Mouse (Mus musculus): ENCODE measurements around the gene Cd177. TPM values are rescaled to one million over a fixed set of nuclear protein-coding genes. Genes with fewer than 3 reads are reported as not detected.
A peak's percentile ranks its signal among the peaks of the same experiment; 100 is the strongest.
"Not testable (repeated sequence)": the region's sequence is repeated elsewhere in the genome, so short reads cannot be mapped to it uniquely, and the experiment has no call there.

Cd177 gene
- total RNA-seq (2021) = not detected
- long read RNA-seq, experiment 1 = 0 reads
- long read RNA-seq, experiment 2, partial matches to known transcripts = 0 of 1 reads
- long read RNA-seq, experiment 2, other reads (novel, unspliced or antisense) = 0 of 1 reads

- intact Hi-C loops (cut with DNase I; ENCODE audit: low total_unique reads) = no loop called here
- no peak for DNase-seq
Measured at GRCm38 (mm10) chr7:24760211-24760610, at the start of gene Cd177. TSS of gene Cd177 (minus strand) at chr7:24760311.

- no peak for DNase-seq
- intact Hi-C loops (cut with DNase I; ENCODE audit: low total_unique reads) = no loop called here
Measured at GRCm38 (mm10) chr7:24809041-24809440, 48.9 kb upstream of the Cd177 start.

GRCm38 (mm10) chr7:24804826-24805225 lies 44.7 kb upstream of the Cd177 start:
- intact Hi-C loops (cut with DNase I; ENCODE audit: low total_unique reads) = no loop called here
- no peak for DNase-seq

GRCm38 (mm10) chr7:24802149-24802767 lies 42.1 kb upstream of the Cd177 start:
- intact Hi-C loops (cut with DNase I; ENCODE audit: low total_unique reads) = no loop called here
- DNase-seq = no peak

- intact Hi-C loops (cut with DNase I; ENCODE audit: low total_unique reads) = no loop called here
Measured at GRCm38 (mm10) chr7:24797918-24798317, 37.8 kb upstream of the Cd177 start.

GRCm38 (mm10) chr7:24776918-24777317 lies 16.8 kb upstream of the Cd177 start, which contains the start of gene Ceacam10:
TSS of gene Ceacam10 (plus strand) at chr7:24777206.
- DNase-seq; intact Hi-C loops (cut with DNase I; ENCODE audit: low total_unique reads): not testable (repeated sequence)

More at GRCm38 (mm10) chr7:24797918-24798317, 37.8 kb upstream of the Cd177 start:
- DNase-seq = no peak

GRCm38 (mm10) chr7:24776145-24776544 lies 16.0 kb upstream of the Cd177 start:
- DNase-seq = no peak
- intact Hi-C loops (cut with DNase I; ENCODE audit: low total_unique reads) = no loop called here

- intact Hi-C loops (cut with DNase I; ENCODE audit: low total_unique reads) = no loop called here
- no peak for DNase-seq
Measured at GRCm38 (mm10) chr7:24773942-24774535, 13.9 kb upstream of the Cd177 start.

- intact Hi-C loops (cut with DNase I; ENCODE audit: low total_unique reads) = no loop called here
- DNase-seq = no peak
Measured at GRCm38 (mm10) chr7:24771361-24771760, 11.2 kb upstream of the Cd177 start.

GRCm38 (mm10) chr7:24762574-24762973 lies 2.5 kb upstream of the Cd177 start:
- intact Hi-C loops (cut with DNase I; ENCODE audit: low total_unique reads) = no loop called here
- no peak for DNase-seq

- DNase-seq = no peak
- intact Hi-C loops (cut with DNase I; ENCODE audit: low total_unique reads) = no loop called here
Measured at GRCm38 (mm10) chr7:24761161-24761560, 1.1 kb upstream of the Cd177 start.

- no peak for DNase-seq
- intact Hi-C loops (cut with DNase I; ENCODE audit: low total_unique reads) = no loop called here
Measured at GRCm38 (mm10) chr7:24758520-24758919, 1.6 kb downstream of the Cd177 start.

GRCm38 (mm10) chr7:24753476-24753875 lies 6.6 kb downstream of the Cd177 start:
- intact Hi-C loops (cut with DNase I; ENCODE audit: low total_unique reads) = no loop called here
- DNase-seq = no peak

- DNase-seq = no peak
- intact Hi-C loops (cut with DNase I; ENCODE audit: low total_unique reads) = no loop called here
Measured at GRCm38 (mm10) chr7:24751610-24752009, 8.5 kb downstream of the Cd177 start.

GRCm38 (mm10) chr7:24750695-24751094 lies 9.4 kb downstream of the Cd177 start:
- intact Hi-C loops (cut with DNase I; ENCODE audit: low total_unique reads) = no loop called here
- no peak for DNase-seq

- intact Hi-C loops (cut with DNase I; ENCODE audit: low total_unique reads) = no loop called here
- peak; percentile 31 for DNase-seq
Measured at GRCm38 (mm10) chr7:24735970-24736670, 24.0 kb downstream of the Cd177 start.

GRCm38 (mm10) chr7:24726808-24727207 lies 33.3 kb downstream of the Cd177 start, which contains the start of gene Gm4763:
TSS of gene Gm4763 (minus strand) at chr7:24726908.
- DNase-seq; intact Hi-C loops (cut with DNase I; ENCODE audit: low total_unique reads): not testable (repeated sequence)

GRCm38 (mm10) chr7:24715039-24715438 lies 45.1 kb downstream of the Cd177 start:
- no peak for DNase-seq
- intact Hi-C loops (cut with DNase I; ENCODE audit: low total_unique reads) = no loop called here

- intact Hi-C loops (cut with DNase I; ENCODE audit: low total_unique reads) = no loop called here
- DNase-seq = no peak
Measured at GRCm38 (mm10) chr7:24708832-24709292, 51.2 kb downstream of the Cd177 start, which contains the start of gene BC049730. TSS of gene BC049730 (plus strand) at chr7:24709242.

- intact Hi-C loops (cut with DNase I; ENCODE audit: low total_unique reads); DNase-seq: not testable (repeated sequence)
Measured at GRCm38 (mm10) chr7:24702841-24703240, 57.3 kb downstream of the Cd177 start.
